Comparison of ENCODE assay signal across 19 mouse cellular contexts in genomic region chr1:118393916-118394315, GRCm38 (mm10). TPM values are rescaled to one million over a fixed set of nuclear protein-coding genes. Genes with fewer than 3 reads are reported as not detected.
DNase-seq lines count a peak whose midpoint lies in the region; ATAC-seq and TF ChIP-seq lines count a peak whose summit lies in the region.
"Had no signal": no experiment of that assay in that cellular context is flagged by ENCODE, and none has a peak within 500 bp of the region (broad histone marks: within the 10 kb centered on the region; RNA-seq: fewer than 3 reads in every experiment).

No protein-coding gene starts in this region.

- DNase-seq in heart, adult 11 months, result peak; percentile 68
- no peak for DNase-seq in heart, postnatal 14 days
- DNase-seq in midbrain, embryonic 11.5 days (ENCODE audit: low spot score, missing footprints), result peak; percentile 77
- no peak for DNase-seq in midbrain, postnatal 0 days (ENCODE audit: low spot score)
- DNase-seq: adrenal gland, adult 2 months; adrenal gland, adult 8-10 months; adrenal gland, postnatal 10 days; adrenal gland, postnatal 14 days; adrenal gland, postnatal 25 days; adrenal gland, postnatal 36 days; B cell, adult 2 months; cerebellum, adult 11 months; cerebellum, adult 11-12 months; cerebellum, adult 18-20 months had no signal

- H3K27ac ChIP-seq in midbrain, embryonic 11.5 days (ENCODE audit: low read depth, low read length), result no peak overlapping the region
- no peak overlapping the region for H3K27ac ChIP-seq in midbrain, postnatal 0 days (ENCODE audit: low read depth, low read length)

- TF ChIP-seq CTCF in midbrain, postnatal 0 days (IDR thresholded peaks at IDR 0.05), result no peak

- ATAC-seq in midbrain, embryonic 11.5 days (ENCODE audit: low FRiP score), result no peak
- no peak for ATAC-seq in midbrain, postnatal 0 days (ENCODE audit: low FRiP score)
- ATAC-seq: activated CD4-positive, CD25-positive, alpha-beta regulatory T cell, adult 4 months; CD4-positive, CD25-positive, alpha-beta regulatory T cell, adult 4 months; Patski had no signal

- WGBS in midbrain, embryonic 11.5 days, result 95% methylated on average over 3 of the region's 3 CpGs
- 93% methylated on average over 3 of the region's 3 CpGs for WGBS in midbrain, postnatal 0 days

- intact Hi-C loops in heart, postnatal 14 days (cut with DNase I), result no loop called here

- H3K4me3 ChIP-seq in midbrain, embryonic 11.5 days (ENCODE audit: low read depth, low read length), result no peak overlapping the region
- H3K4me3 ChIP-seq in midbrain, postnatal 0 days (ENCODE audit: low read depth, low read length), result no peak overlapping the region

- no peaks in the 10 kb centered on the region for H3K9me3 ChIP-seq in midbrain, embryonic 11.5 days (ENCODE audit: control insufficient read depth, low read length)
- H3K9me3 ChIP-seq in midbrain, postnatal 0 days (ENCODE audit: low read length), result no peaks in the 10 kb centered on the region
- H3K9me3 ChIP-seq: G1E had no signal

- H3K4me1 ChIP-seq in midbrain, embryonic 11.5 days (ENCODE audit: control insufficient read depth, insufficient read depth, low read length), result peaks cover 7% of the 10 kb centered on the region
- peaks cover 2% of the 10 kb centered on the region; the same call in 1 of the 2 replicates for H3K4me1 ChIP-seq in midbrain, postnatal 0 days (ENCODE audit: insufficient read depth, low read length)

- no peak overlapping the region for H3K9ac ChIP-seq in midbrain, embryonic 11.5 days (ENCODE audit: low read length)
- no peak overlapping the region for H3K9ac ChIP-seq in midbrain, postnatal 0 days (replicated peaks; ENCODE audit: low read length, poor library complexity, severe bottlenecking)

- no peaks in the 10 kb centered on the region for H3K27me3 ChIP-seq in midbrain, embryonic 11.5 days (ENCODE audit: control insufficient read depth, insufficient read depth, low read length)
- H3K27me3 ChIP-seq in midbrain, postnatal 0 days (ENCODE audit: insufficient read depth, low read length), result no peaks in the 10 kb centered on the region
- H3K27me3 ChIP-seq: CH12.LX, Patski had no signal

- H3K36me3 ChIP-seq in midbrain, embryonic 11.5 days (ENCODE audit: control insufficient read depth, insufficient read depth, low read length), result no peaks in the 10 kb centered on the region
- H3K36me3 ChIP-seq in midbrain, postnatal 0 days (ENCODE audit: insufficient read depth, low read length), result no peaks in the 10 kb centered on the region

- no peak overlapping the region for H3K4me2 ChIP-seq in midbrain, embryonic 11.5 days
- no peak overlapping the region for H3K4me2 ChIP-seq in midbrain, postnatal 0 days (ENCODE audit: low read depth, low read length, poor library complexity, severe bottlenecking)

RNA-seq across cellular contexts. Expression of gene Clasp1, which starts 5.1 kb away (rescaled TPM):
- 100 to 1,000 TPM; 290 to 301 TPM for total RNA-seq in heart, postnatal 14 days (2021)
- polyA plus RNA-seq in midbrain, embryonic 11.5 days (2014; fragmentation: Nextera tagmentation; extraction: Ambion mirVana), result 90.6 and 96.8 TPM in 2 replicates
- 141 and 153 TPM in 2 replicates for total RNA-seq in midbrain, postnatal 0 days (2014; rRNA removed)
- 53.7 and 75.9 TPM in 2 replicates for polyA plus RNA-seq in midbrain, postnatal 0 days (2015; fragmentation: Nextera tagmentation; extraction: Ambion mirVana)

Comparison
In these comparisons a context has a peak if more than half of its experiments do, and no peak if none do; other contexts are left out.
1. DNase-seq: peak in heart, adult 11 months (single experiment) and midbrain, embryonic 11.5 days (single experiment); none in heart, postnatal 14 days (0 of 2) and midbrain, postnatal 0 days (single experiment).